Mouse (Mus musculus) embryonic facial prominence, embryonic 11.5 days (tissue): ENCODE data around the gene Ccdc22. TPM values are rescaled to one million over a fixed set of nuclear protein-coding genes. Genes with fewer than 3 reads are reported as not detected.

Experiments used
- ATAC-seq: fragments of 200-750 bp; cut with Nextera tagmentation; replicated peaks from 2 replicates; pipeline ENCODE4 v1.8.0; 2017; ENCODE audit warnings: low read depth; ENCODE audit not compliant: insufficient number of reproducible peaks, low FRiP score, low TSS enrichment
- DNase-seq: peaks from one replicate; pipeline ENCODE4 v3.0.0-alpha.2; 2015; ENCODE audit warnings: low spot score
- H3K27ac ChIP-seq: fragments of 300-500 bp; sonication (generic); replicated peaks from 2 replicates; pipeline ENCODE4 v1.5.1; 2014; ENCODE audit warnings: mild to moderate bottlenecking, low read depth, low read length, control low read depth
- H3K27me3 ChIP-seq: fragments of 300-500 bp; sonication (generic); 2 replicates; pipeline ENCODE4 v1.6.1; 2014; ENCODE audit warnings: mild to moderate bottlenecking, low read length, moderate library complexity, mixed read lengths; ENCODE audit not compliant: control insufficient read depth, insufficient read depth
- H3K36me3 ChIP-seq: fragments of 300-500 bp; sonication (generic); replicated peaks from 2 replicates; pipeline ENCODE4 v1.6.1; 2014; ENCODE audit warnings: low read depth, mild to moderate bottlenecking, low read length, moderate library complexity, mixed read lengths; ENCODE audit not compliant: control insufficient read depth, insufficient read depth
- H3K4me1 ChIP-seq: fragments of 300-500 bp; sonication (generic); 2 replicates; pipeline ENCODE4 v1.6.1; 2014; ENCODE audit warnings: low read length, mixed read lengths; ENCODE audit not compliant: control insufficient read depth, insufficient read depth
- H3K4me2 ChIP-seq: fragments of 300-500 bp; sonication (generic); 2 replicates; pipeline ENCODE4 v1.6.1; 2014; ENCODE audit warnings: low read depth, mild to moderate bottlenecking, control low read depth, low read length, moderate library complexity
- H3K4me3 ChIP-seq: fragments of 300-500 bp; sonication (generic); 2 replicates; pipeline ENCODE4 v1.5.1; 2014; ENCODE audit warnings: low read depth, low read length, control low read depth
- H3K9ac ChIP-seq: fragments of 300-500 bp; sonication (generic); replicated peaks from 2 replicates; pipeline ENCODE4 v1.6.1; 2014; ENCODE audit warnings: mild to moderate bottlenecking, control low read depth, low read length
- H3K9me3 ChIP-seq: fragments of 300-500 bp; sonication (generic); replicated peaks from 2 replicates; pipeline ENCODE4 v1.6.1; 2016; ENCODE audit warnings: mild to moderate bottlenecking, low read length, inconsistent platforms, mixed read lengths; ENCODE audit not compliant: control insufficient read depth
- WGBS: fragments of 180-500 bp; shearing (Covaris S2); extraction: QIAGEN DNeasy Blood & Tissue Kit; methylation state at CpG from one replicate; pipeline ENCODE4 v1.1.7; 2014; 5-methylcytosine and 5-hydroxymethylcytosine counted together
- polyA plus RNA-seq: library from polyadenylated mRNA; unstranded; fragments of >200 nt; fragmentation: Nextera tagmentation; extraction: Ambion mirVana; gene quantifications from 2 replicates; pipeline ENCODE4 v1.2.1, GENCODE M21; 2014

Gene Ccdc22
- polyA plus RNA-seq, 1 experiment from 2014 or later = 26.9 TPM

- Histone ChIP-seq H3K36me3 (no peaks in the 10 kb centered on the region), H3K4me2 (no peak overlapping the region)
Observed at GRCm38 (mm10) chrX:7571565-7572136, 33.7 kb downstream of the Ccdc22 start.

GRCm38 (mm10) chrX:7570481-7571175, 34.7 kb downstream of the Ccdc22 start:
- Histone ChIP-seq H3K4me2 (no peak overlapping the region), H3K36me3 (no peaks in the 10 kb centered on the region), H3K27me3 (no peaks in the 10 kb centered on the region), H3K4me3 (no peak overlapping the region), H3K9ac (no peak overlapping the region), H3K4me1 (no peaks in the 10 kb centered on the region), H3K27ac (no peak overlapping the region), H3K9me3 (no peaks in the 10 kb centered on the region)
- no peak for DNase-seq
- ATAC-seq = no peak
- WGBS = 61% methylated on average over 7 of the region's 7 CpGs

More at GRCm38 (mm10) chrX:7571565-7572136, 33.7 kb downstream of the Ccdc22 start:
- no peaks in the 10 kb centered on the region for H3K27me3 ChIP-seq
- H3K27ac ChIP-seq = no peak overlapping the region
- WGBS = 91% methylated on average over 9 of the region's 9 CpGs
- no peaks in the 10 kb centered on the region for H3K4me1 ChIP-seq
- H3K9me3 ChIP-seq = no peaks in the 10 kb centered on the region
- ATAC-seq (no peak), DNase-seq (no peak)
- H3K9ac ChIP-seq = no peak overlapping the region
- H3K4me3 ChIP-seq = no peak overlapping the region

- Histone ChIP-seq H3K4me1 (no peaks in the 10 kb centered on the region), H3K27me3 (no peaks in the 10 kb centered on the region), H3K9me3 (no peaks in the 10 kb centered on the region), H3K4me2 (no peak overlapping the region), H3K27ac (no peak overlapping the region), H3K9ac (no peak overlapping the region), H3K4me3 (no peak overlapping the region), H3K36me3 (no peaks in the 10 kb centered on the region)
- 73% methylated on average over 9 of the region's 9 CpGs for WGBS
- ATAC-seq (no peak), DNase-seq (no peak)
Observed at GRCm38 (mm10) chrX:7567491-7567890, 37.8 kb downstream of the Ccdc22 start.

GRCm38 (mm10) chrX:7566352-7566751, 39.0 kb downstream of the Ccdc22 start:
- H3K4me2 ChIP-seq = no peak overlapping the region
- no peaks in the 10 kb centered on the region for H3K27me3 ChIP-seq
- no peaks in the 10 kb centered on the region for H3K9me3 ChIP-seq
- no peak for DNase-seq
- H3K4me1 ChIP-seq = no peaks in the 10 kb centered on the region
- H3K9ac ChIP-seq = no peak overlapping the region
- ATAC-seq = no peak
- no peak overlapping the region for H3K4me3 ChIP-seq
- H3K36me3 ChIP-seq = no peaks in the 10 kb centered on the region
- WGBS = 85% methylated on average over 6 of the region's 6 CpGs
- no peak overlapping the region for H3K27ac ChIP-seq

GRCm38 (mm10) chrX:7563076-7563475, 42.2 kb downstream of the Ccdc22 start:
- no peaks in the 10 kb centered on the region for H3K9me3 ChIP-seq
- ATAC-seq (no peak), DNase-seq (no peak)
- no peaks in the 10 kb centered on the region for H3K4me1 ChIP-seq
- H3K4me3 ChIP-seq = no peak overlapping the region
- 30% methylated on average over 2 of the region's 2 CpGs for WGBS
- no peaks in the 10 kb centered on the region for H3K36me3 ChIP-seq
- no peaks in the 10 kb centered on the region for H3K27me3 ChIP-seq
- no peak overlapping the region for H3K27ac ChIP-seq
- no peak overlapping the region for H3K9ac ChIP-seq
- no peak overlapping the region for H3K4me2 ChIP-seq

GRCm38 (mm10) chrX:7553474-7553873, 51.8 kb downstream of the Ccdc22 start:
- Histone ChIP-seq H3K27me3 (no peaks in the 10 kb centered on the region), H3K4me3 (no peak overlapping the region), H3K27ac (no peak overlapping the region), H3K36me3 (no peaks in the 10 kb centered on the region), H3K9ac (no peak overlapping the region), H3K4me1 (no peaks in the 10 kb centered on the region), H3K4me2 (no peak overlapping the region), H3K9me3 (no peaks in the 10 kb centered on the region)
- DNase-seq = no peak
- 87% methylated on average over 4 of the region's 4 CpGs for WGBS
- ATAC-seq = no peak

Other genes starting within 250 kb of the Ccdc22 start
- 0.54 and 0.74 TPM in 2 replicates for gene Usp27x, start 229.7 kb downstream of the Ccdc22 start, polyA plus RNA-seq
- gene Foxp3, start 31.9 kb downstream of the Ccdc22 start, polyA plus RNA-seq = 0.07 TPM in 1 of 2 replicates, not detected in the other
- 1.2 and 1.3 TPM in 2 replicates for gene Ppp1r3f, start 31.2 kb downstream of the Ccdc22 start, polyA plus RNA-seq
- gene Cacna1f, start 1.6 kb upstream of the Ccdc22 start, polyA plus RNA-seq = not detected in 2 replicates
- gene Syp, start 33.0 kb upstream of the Ccdc22 start, polyA plus RNA-seq = 5.3 and 5.8 TPM in 2 replicates
- 2.6 and 2.9 TPM in 2 replicates for gene Prickle3, start 51.7 kb upstream of the Ccdc22 start, polyA plus RNA-seq
- 56.3 TPM in 2 replicates for gene Plp2, start 65.9 kb upstream of the Ccdc22 start, polyA plus RNA-seq
- 0.10 and 0.15 TPM in 2 replicates for gene Magix, start 75.7 kb upstream of the Ccdc22 start, polyA plus RNA-seq
- gene Gpkow, start 91.6 kb upstream of the Ccdc22 start, polyA plus RNA-seq = 42.2 and 44.2 TPM in 2 replicates
- 17.3 and 22.6 TPM in 2 replicates for gene Wdr45, start 108.8 kb upstream of the Ccdc22 start, polyA plus RNA-seq
- gene Gm45208, start 116.7 kb upstream of the Ccdc22 start, polyA plus RNA-seq = not detected in 2 replicates
- 85.4 and 88.7 TPM in 2 replicates for gene Praf2, start 122.9 kb upstream of the Ccdc22 start, polyA plus RNA-seq
- 14.5 and 20.2 TPM in 2 replicates for gene Ccdc120, start 145.4 kb upstream of the Ccdc22 start, polyA plus RNA-seq
- 16.2 and 16.5 TPM in 2 replicates for gene Tfe3, start 157.0 kb upstream of the Ccdc22 start, polyA plus RNA-seq
- 35.6 and 35.9 TPM in 2 replicates for gene Gripap1, start 184.2 kb upstream of the Ccdc22 start, polyA plus RNA-seq
- gene Kcnd1, start 216.8 kb upstream of the Ccdc22 start, polyA plus RNA-seq = 0.86 and 1.2 TPM in 2 replicates
- gene Otud5, start 235.8 kb upstream of the Ccdc22 start, polyA plus RNA-seq = 36.4 and 37.1 TPM in 2 replicates